Mouse (Mus musculus): ENCODE measurements around the gene Lin54.

- TF ChIP-seq CTCF (IDR thresholded peaks at IDR 0.05; ENCODE audit: insufficient read depth, low read length) (no peak), POLR2A (IDR thresholded peaks at IDR 0.05; ENCODE audit: borderline replicate concordance, extremely low read depth, low read depth, low read length) (no peak)
Measured at GRCm38 (mm10) chr5:100520223-100520622, 19.8 kb upstream of the Lin54 start.

All from lung, adult 2 months (tissue).